Mouse (Mus musculus): Measurements from ENCODE around the gene P3h4. TPM values are rescaled to one million over a fixed set of nuclear protein-coding genes. Genes with fewer than 3 reads are reported as not detected.

The P3h4 gene
- polyA plus RNA-seq, 1 experiment from 2014 or later: 47.1 TPM

DNA sequence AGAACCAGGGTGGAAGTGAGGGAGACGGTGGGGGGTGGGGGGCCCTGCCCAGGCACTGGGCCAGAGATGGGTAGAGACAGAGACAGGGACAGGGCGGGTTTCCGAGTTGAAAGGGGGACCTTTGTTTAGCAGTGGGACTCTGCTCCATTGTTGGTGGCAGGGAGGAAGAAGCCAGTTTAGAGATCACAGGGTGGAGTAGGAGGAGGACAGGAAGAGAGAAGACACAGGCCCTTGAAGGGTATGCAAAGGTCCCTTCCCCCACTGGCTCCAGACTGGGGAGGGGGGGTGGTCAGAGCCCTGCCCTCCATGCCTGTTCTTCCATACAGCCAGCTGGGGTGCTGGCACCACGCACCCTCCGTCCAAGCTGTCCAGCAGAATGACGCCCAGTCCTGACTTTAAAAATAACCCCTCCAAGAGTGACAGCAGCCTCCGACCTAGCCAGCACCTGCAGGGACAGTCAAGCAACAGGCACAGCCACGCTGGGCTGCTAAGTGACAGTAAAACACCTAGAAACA lies 24.6 kb downstream of the P3h4 start:
- Histone ChIP-seq H3K4me3 (ENCODE audit: low read depth, low read length) (no peak overlapping the region), H3K9me3 (ENCODE audit: low read length) (no peaks in the 10 kb centered on the region), H3K4me1 (ENCODE audit: insufficient read depth, low read depth, low read length) (peaks cover 79% of the 10 kb centered on the region), H3K4me2 (replicated peaks; ENCODE audit: low read depth, low read length) (peak overlapping the region; percentile 20), H3K27ac (ENCODE audit: low read length) (peak overlapping the region; percentile 91), H3K36me3 (ENCODE audit: insufficient read depth, low read length) (peaks cover 11% of the 10 kb centered on the region), H3K9ac (replicated peaks; ENCODE audit: low read depth) (no peak overlapping the region), H3K27me3 (replicated peaks; ENCODE audit: insufficient read depth, low read length) (no peaks in the 10 kb centered on the region)
- DNase-seq (ENCODE audit: low spot score) (peak; percentile 81), ATAC-seq (peak; percentile 60)
- TF ChIP-seq EP300 (IDR thresholded peaks at IDR 0.05) (peak; percentile 88), CTCF (IDR thresholded peaks at IDR 0.05) (no peak; the same call in 1 of the 2 replicates)
- WGBS: 13% methylated on average over 7 of the region's 8 CpGs

DNA sequence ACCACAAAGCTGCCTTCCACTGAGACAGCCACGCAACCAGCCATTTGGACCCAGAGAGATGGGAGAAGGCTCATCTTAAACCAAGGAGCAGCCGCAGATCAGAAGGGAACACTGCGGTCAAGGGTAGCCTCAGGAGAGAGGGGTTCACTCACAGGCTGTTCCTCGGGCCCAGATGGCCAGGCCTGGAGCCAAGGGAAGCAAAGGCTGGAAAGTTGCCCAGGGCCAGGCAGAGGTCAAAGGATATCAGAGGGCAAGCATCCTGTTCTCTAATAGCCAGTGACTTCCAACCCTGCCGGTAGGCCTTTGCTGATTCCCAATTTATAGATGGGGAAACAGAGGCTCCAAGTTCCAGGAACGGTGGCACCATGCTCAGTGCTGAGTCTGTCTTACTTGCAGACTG lies 26.0 kb downstream of the P3h4 start:
- Histone ChIP-seq H3K4me2 (replicated peaks; ENCODE audit: low read depth, low read length) (peak overlapping the region; percentile 29; the same call in 1 of the 2 replicates), H3K9me3 (ENCODE audit: low read length) (no peaks in the 10 kb centered on the region), H3K4me3 (ENCODE audit: low read depth, low read length) (no peak overlapping the region), H3K9ac (replicated peaks; ENCODE audit: low read depth) (no peak overlapping the region), H3K27me3 (replicated peaks; ENCODE audit: insufficient read depth, low read length) (no peaks in the 10 kb centered on the region), H3K36me3 (ENCODE audit: insufficient read depth, low read length) (peaks cover 23% of the 10 kb centered on the region), H3K4me1 (ENCODE audit: insufficient read depth, low read depth, low read length) (peaks cover 66% of the 10 kb centered on the region), H3K27ac (ENCODE audit: low read length) (peak overlapping the region; percentile 91)
- ATAC-seq (no peak), DNase-seq (ENCODE audit: low spot score) (no peak)
- 38% methylated on average over 6 of the region's 6 CpGs for WGBS
- TF ChIP-seq EP300 (IDR thresholded peaks at IDR 0.05): no peak

DNA sequence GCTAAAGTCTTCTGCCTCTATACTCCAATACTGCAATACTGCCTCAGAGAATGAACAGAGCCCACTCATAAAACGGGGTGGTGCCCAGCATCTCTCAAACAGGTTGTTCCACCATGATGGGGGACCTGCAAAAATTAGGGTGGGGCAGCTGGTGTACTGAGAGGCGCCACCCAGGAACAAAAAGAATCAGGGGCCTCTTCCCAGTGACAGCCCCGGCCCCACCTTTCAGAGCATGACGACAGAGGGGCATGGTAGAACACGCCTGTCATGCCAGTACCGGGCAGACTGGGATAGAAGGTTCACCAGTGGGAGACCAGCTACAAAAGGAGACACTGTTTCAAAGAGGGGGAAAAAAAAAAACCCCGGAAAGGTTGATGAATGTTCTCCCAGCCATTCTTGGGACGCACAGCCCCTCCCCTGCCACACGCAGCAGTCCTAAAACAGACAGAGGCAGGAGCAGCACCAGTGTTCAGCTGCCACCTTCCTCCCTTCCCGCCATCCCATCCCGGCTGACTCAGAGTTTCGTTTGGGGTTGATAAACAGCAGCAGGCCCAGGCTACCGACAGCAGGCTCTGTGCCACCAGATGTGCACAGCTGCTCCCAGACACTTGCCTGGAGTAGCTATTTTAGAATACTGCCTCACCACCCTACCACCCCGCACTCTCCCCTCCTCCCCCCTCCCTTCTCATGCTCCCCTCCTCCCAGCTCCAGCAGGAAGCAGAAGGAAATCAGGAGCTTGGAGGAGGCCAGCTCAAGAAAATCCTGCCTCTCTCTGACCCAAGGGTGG lies 26.9 kb downstream of the P3h4 start:
- Histone ChIP-seq H3K36me3 (ENCODE audit: insufficient read depth, low read length) (peaks cover 27% of the 10 kb centered on the region), H3K4me1 (ENCODE audit: insufficient read depth, low read depth, low read length) (peaks cover 58% of the 10 kb centered on the region), H3K4me3 (ENCODE audit: low read depth, low read length) (no peak overlapping the region), H3K9ac (replicated peaks; ENCODE audit: low read depth) (no peak overlapping the region), H3K27me3 (replicated peaks; ENCODE audit: insufficient read depth, low read length) (no peaks in the 10 kb centered on the region), H3K9me3 (ENCODE audit: low read length) (no peaks in the 10 kb centered on the region), H3K27ac (ENCODE audit: low read length) (peak overlapping the region; percentile 91), H3K4me2 (replicated peaks; ENCODE audit: low read depth, low read length) (peak overlapping the region; percentile 29)
- peak; percentile 58 for ATAC-seq
- WGBS: 12% methylated on average over 14 of the region's 14 CpGs
- TF ChIP-seq CTCF (IDR thresholded peaks at IDR 0.05) (no peak), EP300 (IDR thresholded peaks at IDR 0.05) (peak; percentile 76)
- DNase-seq (ENCODE audit: low spot score): peak; percentile 93

DNA sequence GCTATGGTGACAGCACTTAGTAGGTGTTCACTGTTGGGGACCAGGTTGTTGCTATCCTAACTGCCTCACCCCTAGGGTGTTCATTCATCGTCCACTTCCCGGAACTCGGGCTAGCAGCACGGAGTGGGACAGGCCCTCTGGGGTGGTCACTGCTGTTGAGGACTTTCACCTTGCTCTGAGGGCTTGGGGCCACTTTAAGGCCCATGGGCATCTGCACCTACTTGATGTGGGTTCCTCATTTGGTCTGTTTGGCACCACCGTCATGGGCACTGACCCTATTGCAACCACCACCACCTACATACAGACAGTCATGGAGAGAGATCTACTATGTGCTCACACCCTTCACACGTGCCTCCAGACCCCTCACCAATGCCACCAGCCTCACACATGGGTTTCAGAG lies 27.5 kb downstream of the P3h4 start:
- Histone ChIP-seq H3K27me3 (replicated peaks; ENCODE audit: insufficient read depth, low read length) (no peaks in the 10 kb centered on the region), H3K36me3 (ENCODE audit: insufficient read depth, low read length) (peaks cover 27% of the 10 kb centered on the region), H3K4me2 (replicated peaks; ENCODE audit: low read depth, low read length) (no peak overlapping the region), H3K9me3 (ENCODE audit: low read length) (no peaks in the 10 kb centered on the region), H3K9ac (replicated peaks; ENCODE audit: low read depth) (no peak overlapping the region), H3K4me3 (ENCODE audit: low read depth, low read length) (no peak overlapping the region), H3K27ac (ENCODE audit: low read length) (peak overlapping the region; percentile 91), H3K4me1 (ENCODE audit: insufficient read depth, low read depth, low read length) (peaks cover 51% of the 10 kb centered on the region)
- DNase-seq (ENCODE audit: low spot score) (no peak), ATAC-seq (no peak)
- no peak for TF ChIP-seq EP300 (IDR thresholded peaks at IDR 0.05)
- no peak for TF ChIP-seq CTCF (IDR thresholded peaks at IDR 0.05)
- 67% methylated on average over 6 of the region's 6 CpGs for WGBS

DNA sequence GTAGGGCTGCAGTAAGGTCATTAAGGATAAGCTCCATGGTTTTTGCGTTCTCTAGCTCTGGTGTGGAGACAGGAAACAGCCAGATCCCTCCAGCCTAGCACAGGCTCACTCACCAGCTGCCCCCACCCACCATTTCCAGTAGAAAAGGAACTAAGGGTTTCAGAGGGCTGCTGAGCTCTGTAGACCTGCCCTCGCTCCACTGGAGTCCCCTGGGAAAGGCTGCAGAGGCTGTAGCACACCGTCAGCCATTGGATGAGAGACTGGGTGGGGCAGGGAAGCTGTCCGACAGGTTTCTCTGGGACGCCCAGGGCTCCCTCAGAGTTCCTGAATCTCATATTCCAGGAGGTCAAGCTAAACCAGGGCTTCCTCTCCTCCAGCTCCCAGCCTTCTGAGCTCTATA lies 28.1 kb downstream of the P3h4 start:
- Histone ChIP-seq H3K4me3 (ENCODE audit: low read depth, low read length) (no peak overlapping the region), H3K27me3 (replicated peaks; ENCODE audit: insufficient read depth, low read length) (no peaks in the 10 kb centered on the region), H3K9ac (replicated peaks; ENCODE audit: low read depth) (no peak overlapping the region), H3K4me2 (replicated peaks; ENCODE audit: low read depth, low read length) (no peak overlapping the region), H3K27ac (ENCODE audit: low read length) (peak overlapping the region; percentile 91), H3K9me3 (ENCODE audit: low read length) (no peaks in the 10 kb centered on the region), H3K4me1 (ENCODE audit: insufficient read depth, low read depth, low read length) (peaks cover 46% of the 10 kb centered on the region), H3K36me3 (ENCODE audit: insufficient read depth, low read length) (peaks cover 31% of the 10 kb centered on the region)
- TF ChIP-seq CTCF (IDR thresholded peaks at IDR 0.05): no peak
- TF ChIP-seq EP300 (IDR thresholded peaks at IDR 0.05): peak; percentile 79
- 33% methylated on average over 5 of the region's 5 CpGs for WGBS
- peak; percentile 61 for ATAC-seq
- peak; percentile 93 for DNase-seq (ENCODE audit: low spot score)

DNA sequence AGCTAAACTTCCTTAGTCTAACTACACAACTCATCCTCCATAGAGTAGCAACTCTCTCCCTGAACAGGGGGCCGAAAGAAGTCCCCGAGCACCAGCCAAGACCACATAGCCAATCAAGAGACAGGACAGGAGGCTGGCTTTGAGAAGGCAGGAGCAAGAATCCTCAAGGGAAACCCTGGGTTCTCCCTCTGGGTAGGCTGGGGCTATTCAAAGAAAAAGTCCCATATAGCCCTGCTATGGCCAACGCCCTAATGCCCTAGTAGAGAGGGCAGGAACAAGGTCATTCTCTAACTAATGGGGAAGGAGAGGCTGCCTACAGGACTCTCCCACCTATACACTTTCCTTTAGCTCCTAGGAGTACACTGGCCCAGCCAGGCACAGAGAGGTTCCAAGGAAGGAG lies 29.6 kb downstream of the P3h4 start:
- WGBS: 96% methylated on average over 3 of the region's 3 CpGs
- Histone ChIP-seq H3K4me3 (ENCODE audit: low read depth, low read length) (no peak overlapping the region), H3K4me2 (replicated peaks; ENCODE audit: low read depth, low read length) (no peak overlapping the region), H3K27ac (ENCODE audit: low read length) (no peak overlapping the region), H3K9ac (replicated peaks; ENCODE audit: low read depth) (no peak overlapping the region), H3K9me3 (ENCODE audit: low read length) (no peaks in the 10 kb centered on the region), H3K4me1 (ENCODE audit: insufficient read depth, low read depth, low read length) (peaks cover 36% of the 10 kb centered on the region), H3K27me3 (replicated peaks; ENCODE audit: insufficient read depth, low read length) (no peaks in the 10 kb centered on the region), H3K36me3 (ENCODE audit: insufficient read depth, low read length) (peaks cover 37% of the 10 kb centered on the region)
- DNase-seq (ENCODE audit: low spot score) (no peak), ATAC-seq (no peak)
- TF ChIP-seq CTCF (IDR thresholded peaks at IDR 0.05) (no peak), EP300 (IDR thresholded peaks at IDR 0.05) (no peak)

All from lung, postnatal 0 days (tissue).